Mouse (Mus musculus): ENCODE measurements around the gene Ctf2. TPM values are rescaled to one million over a fixed set of nuclear protein-coding genes. Genes with fewer than 3 reads are reported as not detected.

Gene Ctf2
- polyA plus RNA-seq, 1 experiment from 2014 or later = 0.19 TPM

DNA sequence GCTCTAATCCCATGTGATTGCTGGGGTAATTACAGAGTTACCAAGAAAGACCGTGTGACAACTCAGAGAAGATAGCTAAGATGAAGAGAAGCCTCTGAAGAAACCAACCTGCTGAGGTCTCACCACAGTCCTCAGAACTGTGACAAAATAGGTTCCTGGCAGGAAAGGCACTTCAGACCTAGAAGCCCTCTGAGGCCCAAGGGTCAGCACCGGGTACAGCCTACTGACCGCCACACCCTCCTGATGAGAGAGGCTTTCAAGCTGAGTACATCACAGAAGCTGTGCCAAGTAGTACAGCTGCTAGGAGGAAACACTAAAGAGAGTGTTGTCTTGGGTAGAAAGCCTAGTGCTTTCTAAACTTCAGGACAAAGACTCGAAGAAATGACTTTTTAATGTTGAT is 59.2 kb downstream of the Ctf2 start:
- H3K27ac ChIP-seq (replicated peaks) = no peak overlapping the region
- H3K4me1 ChIP-seq = 0 out of 2 replicates have a peak, but pooled peaks cover 3% of the 10 kb centered on the region
- no peaks in the 10 kb centered on the region for H3K36me3 ChIP-seq
- ATAC-seq (replicated peaks) = no peak
- WGBS = 77% methylated on average over 4 of the region's 4 CpGs
- H3K9me3 ChIP-seq = no peaks in the 10 kb centered on the region
- H3K4me3 ChIP-seq = no peak overlapping the region
- no peak overlapping the region for H3K4me2 ChIP-seq (replicated peaks)
- H3K27me3 ChIP-seq = no peaks in the 10 kb centered on the region
- H3K9ac ChIP-seq (replicated peaks) = no peak overlapping the region

- 87% methylated on average over 11 of the region's 11 CpGs for WGBS
- Histone ChIP-seq H3K9ac (replicated peaks) (no peak overlapping the region), H3K4me3 (no peak overlapping the region), H3K27ac (replicated peaks) (no peak overlapping the region), H3K9me3 (no peaks in the 10 kb centered on the region), H3K27me3 (no peaks in the 10 kb centered on the region), H3K4me2 (replicated peaks) (no peak overlapping the region), H3K4me1 (0 out of 2 replicates have a peak, but pooled peaks cover 3% of the 10 kb centered on the region), H3K36me3 (no peaks in the 10 kb centered on the region)
- no peak for ATAC-seq (replicated peaks)
These were observed 59.8 kb downstream of the Ctf2 start for GRCm38 (mm10) chr7:127671880-127672774.

MicroRNA genes within 50 kb of the gene (microRNA counts, 519-probe panel; counts per million panel counts)
- 2,051 counts per million, percentile 27 among the panel's probes with 10 or more counts for microRNA mmu-miR-762

Small RNA genes lying within 50 kb of the gene (microRNA-seq; reads per million reads assigned to microRNA genes)
- gene Mir762 = not detected

Other genes with a start within 250 kb of the Ctf2 start
- 54.1 and 64.2 TPM in 2 replicates for gene Srcap, start 220.2 kb downstream of the Ctf2 start, polyA plus RNA-seq (2015; fragmentation: Nextera tagmentation; extraction: Ambion mirVana)
- gene Gm42715, start 212.6 kb downstream of the Ctf2 start, polyA plus RNA-seq (2015; fragmentation: Nextera tagmentation; extraction: Ambion mirVana) = 17.2 and 17.7 TPM in 2 replicates
- 3.7 and 5.3 TPM in 2 replicates for gene Tmem265, start 170.8 kb downstream of the Ctf2 start, polyA plus RNA-seq (2015; fragmentation: Nextera tagmentation; extraction: Ambion mirVana)
- 59.7 and 62.3 TPM in 2 replicates for gene Phkg2, start 158.8 kb downstream of the Ctf2 start, polyA plus RNA-seq (2015; fragmentation: Nextera tagmentation; extraction: Ambion mirVana)
- 11.8 TPM in 2 replicates for gene Ccdc189, start 143.6 kb downstream of the Ctf2 start, polyA plus RNA-seq (2015; fragmentation: Nextera tagmentation; extraction: Ambion mirVana)
- 51.1 and 52.4 TPM in 2 replicates for gene Rnf40, start 143.4 kb downstream of the Ctf2 start, polyA plus RNA-seq (2015; fragmentation: Nextera tagmentation; extraction: Ambion mirVana)
- gene Zfp629, start 116.4 kb downstream of the Ctf2 start, polyA plus RNA-seq (2015; fragmentation: Nextera tagmentation; extraction: Ambion mirVana) = 18.7 and 18.9 TPM in 2 replicates
- 43.1 and 47.9 TPM in 2 replicates for gene Bcl7c, start 23.2 kb downstream of the Ctf2 start, polyA plus RNA-seq (2015; fragmentation: Nextera tagmentation; extraction: Ambion mirVana)
- 3.8 and 5.8 TPM in 2 replicates for gene Ctf1, start 19.4 kb downstream of the Ctf2 start, polyA plus RNA-seq (2015; fragmentation: Nextera tagmentation; extraction: Ambion mirVana)
- gene Fbxl19, start 12.4 kb upstream of the Ctf2 start, polyA plus RNA-seq (2015; fragmentation: Nextera tagmentation; extraction: Ambion mirVana) = 9.4 and 10.5 TPM in 2 replicates
- gene Orai3, start 37.6 kb upstream of the Ctf2 start, polyA plus RNA-seq (2015; fragmentation: Nextera tagmentation; extraction: Ambion mirVana) = 8.7 and 8.8 TPM in 2 replicates
- 22.4 and 24.8 TPM in 2 replicates for gene Setd1a, start 44.5 kb upstream of the Ctf2 start, polyA plus RNA-seq (2015; fragmentation: Nextera tagmentation; extraction: Ambion mirVana)
- not detected in 2 replicates for gene Gm49388, start 53.4 kb upstream of the Ctf2 start, polyA plus RNA-seq (2015; fragmentation: Nextera tagmentation; extraction: Ambion mirVana)
- gene Hsd3b7, start 68.4 kb upstream of the Ctf2 start, polyA plus RNA-seq (2015; fragmentation: Nextera tagmentation; extraction: Ambion mirVana) = 7.4 TPM in 2 replicates
- 19.2 and 21.3 TPM in 2 replicates for gene Stx4a, start 92.1 kb upstream of the Ctf2 start, polyA plus RNA-seq (2015; fragmentation: Nextera tagmentation; extraction: Ambion mirVana)
- 34.5 and 37.4 TPM in 2 replicates for gene Stx1b, start 92.4 kb upstream of the Ctf2 start, polyA plus RNA-seq (2015; fragmentation: Nextera tagmentation; extraction: Ambion mirVana)
- 13.2 and 13.7 TPM in 2 replicates for gene Zfp646, start 144.1 kb upstream of the Ctf2 start, polyA plus RNA-seq (2015; fragmentation: Nextera tagmentation; extraction: Ambion mirVana)
- 46.2 and 48.4 TPM in 2 replicates for gene Zfp668, start 144.7 kb upstream of the Ctf2 start, polyA plus RNA-seq (2015; fragmentation: Nextera tagmentation; extraction: Ambion mirVana)
- gene Prss53, start 158.8 kb upstream of the Ctf2 start, polyA plus RNA-seq (2015; fragmentation: Nextera tagmentation; extraction: Ambion mirVana) = 0.78 and 0.92 TPM in 2 replicates
- gene Gm21974, start 163.3 kb upstream of the Ctf2 start, polyA plus RNA-seq (2015; fragmentation: Nextera tagmentation; extraction: Ambion mirVana) = not detected in 2 replicates
- gene Vkorc1, start 163.5 kb upstream of the Ctf2 start, polyA plus RNA-seq (2015; fragmentation: Nextera tagmentation; extraction: Ambion mirVana) = 65.7 and 69.7 TPM in 2 replicates
- gene Bckdk, start 171.9 kb upstream of the Ctf2 start, polyA plus RNA-seq (2015; fragmentation: Nextera tagmentation; extraction: Ambion mirVana) = 81.7 and 84.3 TPM in 2 replicates
- gene Kat8, start 180.3 kb upstream of the Ctf2 start, polyA plus RNA-seq (2015; fragmentation: Nextera tagmentation; extraction: Ambion mirVana) = 52.7 and 56.5 TPM in 2 replicates
- 0.20 and 0.29 TPM in 2 replicates for gene Prss8, start 197.9 kb upstream of the Ctf2 start, polyA plus RNA-seq (2015; fragmentation: Nextera tagmentation; extraction: Ambion mirVana)
- 9.6 and 11.6 TPM in 2 replicates for gene Prss36, start 214.6 kb upstream of the Ctf2 start, polyA plus RNA-seq (2015; fragmentation: Nextera tagmentation; extraction: Ambion mirVana)
- gene Fus, start 235.3 kb upstream of the Ctf2 start, polyA plus RNA-seq (2015; fragmentation: Nextera tagmentation; extraction: Ambion mirVana) = 438 and 469 TPM in 2 replicates

All from forebrain, embryonic 15.5 days (tissue).